Mouse (Mus musculus): Measurements from ENCODE around the gene Gm5447. TPM values are rescaled to one million over a fixed set of nuclear protein-coding genes. Genes with fewer than 3 reads are reported as not detected.

The Gm5447 gene
- total and polyA plus RNA-seq, 2 experiments from 2014 or later: not detected

DNA sequence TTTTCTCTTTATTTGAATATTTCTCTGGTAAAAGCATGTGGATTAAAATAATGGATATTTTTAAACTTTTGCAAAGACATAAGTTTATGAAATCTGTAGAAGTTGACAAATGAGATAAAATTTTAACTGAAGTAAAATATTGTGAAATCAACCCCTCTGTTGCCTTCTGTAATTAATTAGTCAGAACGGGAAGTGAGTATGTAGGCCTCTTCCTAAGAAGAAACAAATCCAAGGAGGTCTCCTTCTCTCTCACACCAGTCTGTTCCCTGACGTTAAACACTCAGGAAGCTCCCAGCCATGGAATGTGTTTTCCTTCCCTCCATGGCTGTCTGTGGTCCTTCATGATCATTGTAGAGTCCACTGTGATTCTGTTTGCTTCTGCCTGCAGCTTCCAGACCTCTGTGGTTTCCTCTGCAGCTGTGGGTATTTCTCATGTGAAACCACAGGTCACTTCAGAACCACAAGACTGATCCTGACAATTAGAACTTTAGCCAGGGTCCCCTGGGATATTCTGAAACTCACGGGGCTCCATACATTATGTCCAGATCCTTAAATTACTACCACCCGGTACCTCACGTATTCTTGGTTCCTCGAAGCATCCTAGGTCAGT, 20.4 kb downstream of the Gm5447 start:
- Histone ChIP-seq H3K36me3 (ENCODE audit: insufficient read depth, low read length) (no peaks in the 10 kb centered on the region), H3K4me3 (ENCODE audit: low read length) (no peak overlapping the region), H3K9me3 (ENCODE audit: low read length) (no peaks in the 10 kb centered on the region), H3K4me2 (ENCODE audit: low read depth, low read length) (no peak overlapping the region), H3K4me1 (ENCODE audit: insufficient read depth, low read length) (no peaks in the 10 kb centered on the region), H3K27me3 (ENCODE audit: insufficient read depth, low read length) (no peaks in the 10 kb centered on the region), H3K9ac (replicated peaks; ENCODE audit: low read length) (no peak overlapping the region), H3K27ac (no peak overlapping the region)
- no peak for DNase-seq (ENCODE audit: low spot score)
- ATAC-seq: no peak
- TF ChIP-seq CTCF (IDR thresholded peaks at IDR 0.05; ENCODE audit: low read depth): no peak
- WGBS: 84% methylated on average over 6 of the region's 6 CpGs

GRCm38 (mm10) chr13:30997526-30998253, 23.7 kb downstream of the Gm5447 start:
- H3K4me2 ChIP-seq (ENCODE audit: low read depth, low read length): no peak overlapping the region
- no peak for DNase-seq (ENCODE audit: low spot score)
- H3K27ac ChIP-seq: no peak overlapping the region
- no peak overlapping the region for H3K4me3 ChIP-seq (ENCODE audit: low read length)
- H3K9me3 ChIP-seq (ENCODE audit: low read length): no peaks in the 10 kb centered on the region
- H3K4me1 ChIP-seq (ENCODE audit: insufficient read depth, low read length): no peaks in the 10 kb centered on the region
- TF ChIP-seq CTCF (IDR thresholded peaks at IDR 0.05; ENCODE audit: low read depth): no peak
- WGBS: 70% methylated on average over 8 of the region's 8 CpGs
- no peaks in the 10 kb centered on the region for H3K27me3 ChIP-seq (ENCODE audit: insufficient read depth, low read length)
- ATAC-seq: no peak
- H3K9ac ChIP-seq (replicated peaks; ENCODE audit: low read length): no peak overlapping the region
- H3K36me3 ChIP-seq (ENCODE audit: insufficient read depth, low read length): no peaks in the 10 kb centered on the region

DNA sequence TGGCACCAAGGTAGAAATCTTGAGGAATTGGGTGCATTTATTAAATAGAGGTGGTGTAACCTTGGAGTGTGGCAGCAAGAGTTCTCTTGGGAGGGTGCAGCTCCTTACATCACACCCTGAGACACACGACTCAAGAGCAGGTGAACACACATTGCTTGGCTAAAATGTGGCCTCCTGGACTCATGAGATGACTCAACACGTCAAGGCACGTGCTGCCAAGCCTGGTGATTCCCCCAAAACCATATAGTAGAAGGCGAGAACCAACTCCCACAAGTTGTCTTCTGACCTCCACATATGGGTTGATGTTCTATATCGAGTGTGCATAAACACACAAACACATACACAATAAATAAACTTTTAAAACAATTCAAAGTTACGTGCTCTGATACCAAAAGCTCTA, 25.8 kb downstream of the Gm5447 start:
- no peaks in the 10 kb centered on the region for H3K27me3 ChIP-seq (ENCODE audit: insufficient read depth, low read length)
- H3K9me3 ChIP-seq (ENCODE audit: low read length): no peaks in the 10 kb centered on the region
- H3K9ac ChIP-seq (replicated peaks; ENCODE audit: low read length): no peak overlapping the region
- no peak for DNase-seq (ENCODE audit: low spot score)
- no peak for ATAC-seq
- no peak for TF ChIP-seq CTCF (IDR thresholded peaks at IDR 0.05; ENCODE audit: low read depth)
- H3K27ac ChIP-seq: no peak overlapping the region
- no peak overlapping the region for H3K4me3 ChIP-seq (ENCODE audit: low read length)
- WGBS: 86% methylated on average over 6 of the region's 6 CpGs
- no peak overlapping the region for H3K4me2 ChIP-seq (ENCODE audit: low read depth, low read length)
- no peaks in the 10 kb centered on the region for H3K36me3 ChIP-seq (ENCODE audit: insufficient read depth, low read length)
- H3K4me1 ChIP-seq (ENCODE audit: insufficient read depth, low read length): no peaks in the 10 kb centered on the region

- no peak for TF ChIP-seq CTCF (IDR thresholded peaks at IDR 0.05; ENCODE audit: low read depth)
- 76% methylated on average over 12 of the region's 12 CpGs for WGBS
- ATAC-seq (no peak), DNase-seq (ENCODE audit: low spot score) (no peak)
- no peaks in the 10 kb centered on the region for H3K27me3 ChIP-seq (ENCODE audit: insufficient read depth, low read length)
- H3K9ac ChIP-seq (replicated peaks; ENCODE audit: low read length): no peak overlapping the region
- no peaks in the 10 kb centered on the region for H3K4me1 ChIP-seq (ENCODE audit: insufficient read depth, low read length)
- 0 out of 2 replicates have a peak overlapping the region, but pooled peaks have one; percentile 7 for H3K4me2 ChIP-seq (ENCODE audit: low read depth, low read length)
- H3K9me3 ChIP-seq (ENCODE audit: low read length): no peaks in the 10 kb centered on the region
- no peak overlapping the region for H3K27ac ChIP-seq
- H3K36me3 ChIP-seq (ENCODE audit: insufficient read depth, low read length): no peaks in the 10 kb centered on the region
- no peak overlapping the region for H3K4me3 ChIP-seq (ENCODE audit: low read length)
Observed at GRCm38 (mm10) chr13:31004458-31004857, 30.5 kb downstream of the Gm5447 start.

GRCm38 (mm10) chr13:31004995-31005394, 31.0 kb downstream of the Gm5447 start:
- WGBS: 77% methylated on average over 4 of the region's 4 CpGs
- no peak for TF ChIP-seq CTCF (IDR thresholded peaks at IDR 0.05; ENCODE audit: low read depth)
- no peak for ATAC-seq

GRCm38 (mm10) chr13:31017545-31017944, 43.5 kb downstream of the Gm5447 start:
- Histone ChIP-seq H3K9me3 (ENCODE audit: low read length) (no peaks in the 10 kb centered on the region), H3K9ac (replicated peaks; ENCODE audit: low read length) (no peak overlapping the region), H3K4me1 (ENCODE audit: insufficient read depth, low read length) (no peaks in the 10 kb centered on the region), H3K4me2 (ENCODE audit: low read depth, low read length) (no peak overlapping the region), H3K27me3 (ENCODE audit: insufficient read depth, low read length) (no peaks in the 10 kb centered on the region), H3K36me3 (ENCODE audit: insufficient read depth, low read length) (no peaks in the 10 kb centered on the region), H3K4me3 (ENCODE audit: low read length) (no peak overlapping the region), H3K27ac (no peak overlapping the region)
- WGBS: 99% methylated on average over 3 of the region's 3 CpGs
- DNase-seq (ENCODE audit: low spot score): no peak
- no peak for TF ChIP-seq CTCF (IDR thresholded peaks at IDR 0.05; ENCODE audit: low read depth)
- no peak for ATAC-seq

More at GRCm38 (mm10) chr13:31004995-31005394, 31.0 kb downstream of the Gm5447 start:
- Histone ChIP-seq H3K4me3 (ENCODE audit: low read length) (no peak overlapping the region), H3K9me3 (ENCODE audit: low read length) (no peaks in the 10 kb centered on the region), H3K27ac (no peak overlapping the region), H3K36me3 (ENCODE audit: insufficient read depth, low read length) (no peaks in the 10 kb centered on the region), H3K9ac (replicated peaks; ENCODE audit: low read length) (no peak overlapping the region), H3K4me1 (ENCODE audit: insufficient read depth, low read length) (no peaks in the 10 kb centered on the region), H3K27me3 (ENCODE audit: insufficient read depth, low read length) (no peaks in the 10 kb centered on the region), H3K4me2 (ENCODE audit: low read depth, low read length) (no peak overlapping the region)
- no peak for DNase-seq (ENCODE audit: low spot score)

DNA sequence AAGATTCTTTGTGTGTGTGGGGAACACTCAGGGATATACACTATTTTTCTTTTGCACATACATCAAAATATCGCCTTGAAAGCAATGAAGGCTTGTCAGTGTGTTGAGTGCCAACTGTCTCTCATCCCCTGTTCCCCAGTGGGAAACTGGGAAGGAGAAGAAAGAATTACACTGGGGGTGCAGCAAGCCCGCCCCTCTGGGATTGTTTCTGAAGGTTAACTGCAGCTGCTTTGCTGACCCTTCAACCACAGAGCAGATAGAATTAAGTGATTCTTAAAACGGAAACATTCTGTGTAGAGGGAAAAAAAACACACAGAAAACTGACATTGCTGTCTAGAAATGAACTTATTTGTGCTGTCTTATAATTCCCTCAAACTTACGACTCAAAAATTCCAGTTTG, 47.5 kb downstream of the Gm5447 start:
- no peak overlapping the region for H3K9ac ChIP-seq (replicated peaks; ENCODE audit: low read length)
- DNase-seq (ENCODE audit: low spot score): no peak
- no peaks in the 10 kb centered on the region for H3K9me3 ChIP-seq (ENCODE audit: low read length)
- ATAC-seq: no peak
- no peaks in the 10 kb centered on the region for H3K4me1 ChIP-seq (ENCODE audit: insufficient read depth, low read length)
- WGBS: 73% methylated on average over 4 of the region's 4 CpGs
- no peaks in the 10 kb centered on the region for H3K36me3 ChIP-seq (ENCODE audit: insufficient read depth, low read length)
- H3K4me2 ChIP-seq (ENCODE audit: low read depth, low read length): no peak overlapping the region
- H3K27ac ChIP-seq: no peak overlapping the region
- TF ChIP-seq CTCF (IDR thresholded peaks at IDR 0.05; ENCODE audit: low read depth): no peak
- H3K27me3 ChIP-seq (ENCODE audit: insufficient read depth, low read length): no peaks in the 10 kb centered on the region
- H3K4me3 ChIP-seq (ENCODE audit: low read length): no peak overlapping the region
